Mouse (Mus musculus) monocyte, adult 59 days (primary cell): ENCODE results near the gene Bhlha15. TPM values are rescaled to one million over a fixed set of nuclear protein-coding genes. Genes with fewer than 3 reads are reported as not detected.

Source experiments
- total RNA-seq, 2 experiments: library from RNA; stranded (reverse); gene quantifications; one replicate each; pipeline ENCODE4 v1.2.4; 2023

The Bhlha15 gene
- total RNA-seq, result under 1 TPM; 0.37 to 0.52 TPM

DNA sequence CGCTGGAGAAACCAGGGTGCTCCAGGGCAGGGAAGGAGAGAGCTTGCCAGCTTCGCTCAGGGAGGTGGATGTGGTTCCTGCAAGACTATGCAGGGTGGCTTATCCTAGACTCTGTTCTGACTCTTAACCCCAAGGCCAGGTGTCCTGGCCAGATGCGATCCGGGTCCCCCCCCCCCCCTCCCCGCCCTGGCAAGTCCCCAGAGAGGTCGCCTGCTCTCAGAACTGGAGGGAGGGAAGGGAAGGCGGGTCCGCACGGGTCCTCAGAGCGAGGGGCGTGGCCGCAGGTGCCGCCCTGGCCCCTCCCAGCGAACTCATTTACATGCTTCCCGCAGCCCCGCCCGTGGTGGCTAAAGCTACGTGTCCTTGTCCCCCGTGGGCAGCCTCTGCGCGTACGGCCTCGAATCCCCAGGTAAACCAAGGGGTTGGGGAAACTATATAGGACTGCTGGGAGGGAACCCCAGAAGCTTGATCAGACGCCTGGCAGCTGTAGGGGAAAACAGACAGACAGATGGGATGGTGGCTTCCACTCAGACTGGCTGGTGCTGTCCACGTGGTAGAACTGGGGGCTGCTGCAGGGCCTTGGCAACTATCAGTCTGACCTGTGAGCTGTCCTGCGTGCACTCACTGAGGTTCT lies at the start of gene Bhlha15:
Gene Bhlha15 (plus strand): TSS at position 337 of the 634 bp plus-strand sequence.

DNA sequence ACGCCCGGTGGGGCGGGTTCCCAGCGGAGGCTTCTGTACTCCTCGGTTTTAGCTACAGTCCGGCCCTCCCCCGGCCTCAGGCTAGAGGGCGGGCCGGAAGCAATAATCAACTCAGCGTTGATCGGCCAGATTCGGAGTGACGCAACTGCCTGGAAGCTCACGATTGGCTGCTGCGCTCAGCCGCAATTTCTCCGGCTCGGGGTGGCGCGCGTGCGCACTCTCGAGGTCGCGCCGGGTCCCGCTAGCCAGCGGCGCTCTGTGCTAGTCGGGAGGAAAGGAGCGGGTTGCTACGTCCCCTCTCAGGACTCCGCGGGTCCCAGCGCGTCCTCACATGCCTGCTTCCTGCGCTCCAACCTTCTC lies 33.4 kb downstream of the Bhlha15 start, which contains the start of gene Tecpr1:
Gene Tecpr1 (minus strand): TSS at position 113 of the 360 bp plus-strand sequence.

Other genes with a start within 250 kb of the Bhlha15 start
- 10 to 100 TPM; 57.7 to 63.0 TPM for gene Ccz1, start 175.4 kb upstream of the Bhlha15 start, total RNA-seq
- gene Ocm, start 163.6 kb upstream of the Bhlha15 start, total RNA-seq, result not detected
- 10 to 100 TPM; 18.8 to 20.2 TPM for gene Lmtk2, start 89.8 kb upstream of the Bhlha15 start, total RNA-seq
- gene Tecpr1, start 33.3 kb downstream of the Bhlha15 start, total RNA-seq, result 10 to 100 TPM; 36.7 to 45.8 TPM
- gene Bri3, start 54.2 kb downstream of the Bhlha15 start, total RNA-seq, result 100 to 1,000 TPM; 146 to 175 TPM
- under 1 TPM; 0.34 to 0.67 TPM for gene Baiap2l1, start 167.8 kb downstream of the Bhlha15 start, total RNA-seq